Mouse (Mus musculus) heart, postnatal 0 days (tissue): Measurements from ENCODE around the gene Galnt9. TPM values are rescaled to one million over a fixed set of nuclear protein-coding genes. Genes with fewer than 3 reads are reported as not detected.

Experiments used
- ATAC-seq: fragments of 200-750 bp; cut with Nextera tagmentation; 2 replicates; pipeline ENCODE4 v1.8.0; 2017; ENCODE audit warnings: low read depth, moderate number of reproducible peaks, moderate library complexity; ENCODE audit not compliant: insufficient read depth
- DNase-seq: peaks from one replicate; pipeline ENCODE4 v3.0.0-alpha.2; 2016; ENCODE audit warnings: low spot score
- H3K27ac ChIP-seq: fragments of 300-500 bp; sonication (generic); 2 replicates; pipeline ENCODE4 v1.5.1; 2014; ENCODE audit warnings: low read depth, mild to moderate bottlenecking
- H3K27me3 ChIP-seq: fragments of 300-500 bp; sonication (generic); 2 replicates; pipeline ENCODE4 v1.6.1; 2014; ENCODE audit warnings: low read length, mixed read lengths; ENCODE audit not compliant: control insufficient read depth, insufficient read depth
- H3K36me3 ChIP-seq: fragments of 300-500 bp; sonication (generic); replicated peaks from 2 replicates; pipeline ENCODE4 v1.6.1; 2014; ENCODE audit warnings: low read length, mixed read lengths; ENCODE audit not compliant: control insufficient read depth, insufficient read depth
- H3K4me1 ChIP-seq: fragments of 300-500 bp; sonication (generic); 2 replicates; pipeline ENCODE4 v1.6.1; 2014; ENCODE audit warnings: antibody characterized with exemption; ENCODE audit not compliant: control insufficient read depth, insufficient read depth
- H3K4me2 ChIP-seq: fragments of 300-500 bp; sonication (generic); 2 replicates; pipeline ENCODE4 v1.6.1; 2014; ENCODE audit warnings: low read depth, mild to moderate bottlenecking, low read length, moderate library complexity
- H3K4me3 ChIP-seq: fragments of 300-500 bp; sonication (generic); 2 replicates; pipeline ENCODE4 v1.5.1; 2014; ENCODE audit warnings: low read depth, low read length
- H3K9ac ChIP-seq: fragments of 300-500 bp; sonication (generic); replicated peaks from 2 replicates; pipeline ENCODE4 v1.6.1; 2014; ENCODE audit warnings: low read depth, low read length, mixed read lengths
- H3K9me3 ChIP-seq: fragments of 300-500 bp; sonication (generic); replicated peaks from 2 replicates; pipeline ENCODE4 v1.6.1; 2016; ENCODE audit warnings: low read length; ENCODE audit not compliant: control insufficient read depth
- CTCF ChIP-seq: IDR thresholded peaks from 2 replicates; pipeline ENCODE4 v1.5.1; 2016; ENCODE audit warnings: antibody characterized with exemption, control low read depth, low read depth
- EP300 ChIP-seq: IDR thresholded peaks from 2 replicates; pipeline ENCODE4 v1.6.1; 2016; ENCODE audit warnings: antibody characterized with exemption, low read depth
- WGBS: fragments of 180-500 bp; shearing (Covaris S2); extraction: QIAGEN DNeasy Blood & Tissue Kit; methylation state at CpG from one replicate; pipeline ENCODE4 v1.1.7; 2014; 5-methylcytosine and 5-hydroxymethylcytosine counted together
- polyA plus RNA-seq: library from polyadenylated mRNA; unstranded; fragments of >200 nt; fragmentation: Nextera tagmentation; extraction: Ambion mirVana; gene quantifications from 2 replicates; pipeline ENCODE4 v1.2.1, GENCODE M21; 2015
- total RNA-seq: library from RNA; depleted of rRNA; stranded (reverse); fragments of >200 nt; gene quantifications from 2 replicates; pipeline ENCODE4 v1.2.3, GENCODE M21; 2014; ENCODE audit warnings: low replicate concordance

Gene Galnt9
- total and polyA plus RNA-seq, 2 experiments from 2014 or later, result not detected

DNA sequence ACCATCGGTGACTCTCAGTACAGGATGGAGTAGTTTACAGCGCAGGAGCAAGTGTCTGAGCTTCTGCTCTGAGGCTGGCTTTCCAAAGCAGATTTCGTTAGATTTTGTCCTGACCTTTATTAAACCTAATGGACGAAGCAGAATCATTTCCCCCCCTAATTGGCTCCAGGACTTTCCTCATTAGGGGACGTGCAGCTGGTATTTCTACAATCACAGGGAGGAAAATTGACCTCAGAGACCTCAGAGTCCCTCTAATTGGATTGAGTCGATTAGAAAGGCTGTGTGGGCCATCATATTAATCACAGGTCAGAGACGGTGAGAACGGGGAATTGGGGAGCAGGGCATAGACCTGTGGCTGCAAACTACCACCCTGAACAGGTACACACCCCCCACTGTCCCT is 64.8 kb downstream of the Galnt9 start:
- Histone ChIP-seq H3K36me3 (no peaks in the 10 kb centered on the region), H3K4me1 (no peaks in the 10 kb centered on the region), H3K4me2 (no peak overlapping the region), H3K27me3 (no peaks in the 10 kb centered on the region), H3K9me3 (no peaks in the 10 kb centered on the region), H3K27ac (no peak overlapping the region), H3K9ac (no peak overlapping the region), H3K4me3 (no peak overlapping the region)
- DNase-seq, result no peak
- WGBS, result 66% methylated on average over 8 of the region's 8 CpGs
- ATAC-seq, result no peak
- no peak for TF ChIP-seq CTCF
- TF ChIP-seq EP300, result no peak

- TF ChIP-seq CTCF (no peak), EP300 (no peak)
- Histone ChIP-seq H3K9me3 (no peaks in the 10 kb centered on the region), H3K4me1 (no peaks in the 10 kb centered on the region), H3K36me3 (no peaks in the 10 kb centered on the region), H3K27ac (no peak overlapping the region), H3K9ac (no peak overlapping the region), H3K27me3 (no peaks in the 10 kb centered on the region), H3K4me3 (no peak overlapping the region), H3K4me2 (no peak overlapping the region)
- DNase-seq, result no peak
- 76% methylated on average over 3 of the region's 3 CpGs for WGBS
- no peak for ATAC-seq
Measured at GRCm38 (mm10) chr5:110609425-110609824, 65.3 kb downstream of the Galnt9 start.

DNA sequence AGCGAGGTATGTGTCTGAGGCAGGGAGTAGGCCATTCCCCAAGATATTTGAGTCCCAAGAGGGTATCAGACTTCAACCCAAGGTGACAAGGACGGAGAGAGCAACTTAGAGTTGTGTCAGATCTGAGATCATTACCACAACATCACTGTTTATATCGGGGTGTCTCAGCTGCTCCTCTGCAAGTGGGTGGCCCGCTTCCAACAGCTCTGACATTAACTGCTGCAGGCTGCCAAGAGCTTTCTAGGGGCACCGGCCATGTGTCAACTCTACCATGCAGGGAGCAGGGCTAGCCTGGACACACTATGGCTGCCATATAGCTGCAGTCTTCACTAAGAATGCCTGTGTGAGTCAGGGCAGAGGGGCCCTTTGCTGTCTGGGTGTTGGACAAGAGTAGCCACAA is 65.7 kb downstream of the Galnt9 start:
- Histone ChIP-seq H3K9ac (no peak overlapping the region), H3K27ac (no peak overlapping the region), H3K4me3 (no peak overlapping the region), H3K9me3 (no peaks in the 10 kb centered on the region), H3K4me1 (no peaks in the 10 kb centered on the region), H3K4me2 (no peak overlapping the region), H3K27me3 (no peaks in the 10 kb centered on the region), H3K36me3 (no peaks in the 10 kb centered on the region)
- TF ChIP-seq CTCF (no peak), EP300 (no peak)
- no peak for DNase-seq
- 71% methylated on average over 5 of the region's 5 CpGs for WGBS
- ATAC-seq, result no peak

- Histone ChIP-seq H3K27me3 (no peaks in the 10 kb centered on the region), H3K4me2 (no peak overlapping the region), H3K4me3 (no peak overlapping the region), H3K36me3 (no peaks in the 10 kb centered on the region), H3K4me1 (no peaks in the 10 kb centered on the region), H3K9me3 (no peaks in the 10 kb centered on the region), H3K27ac (no peak overlapping the region), H3K9ac (no peak overlapping the region)
- DNase-seq (no peak), ATAC-seq (no peak)
- 73% methylated on average over 7 of the region's 7 CpGs for WGBS
- TF ChIP-seq EP300 (no peak), CTCF (no peak)
Measured at GRCm38 (mm10) chr5:110610484-110610883, 66.3 kb downstream of the Galnt9 start.

DNA sequence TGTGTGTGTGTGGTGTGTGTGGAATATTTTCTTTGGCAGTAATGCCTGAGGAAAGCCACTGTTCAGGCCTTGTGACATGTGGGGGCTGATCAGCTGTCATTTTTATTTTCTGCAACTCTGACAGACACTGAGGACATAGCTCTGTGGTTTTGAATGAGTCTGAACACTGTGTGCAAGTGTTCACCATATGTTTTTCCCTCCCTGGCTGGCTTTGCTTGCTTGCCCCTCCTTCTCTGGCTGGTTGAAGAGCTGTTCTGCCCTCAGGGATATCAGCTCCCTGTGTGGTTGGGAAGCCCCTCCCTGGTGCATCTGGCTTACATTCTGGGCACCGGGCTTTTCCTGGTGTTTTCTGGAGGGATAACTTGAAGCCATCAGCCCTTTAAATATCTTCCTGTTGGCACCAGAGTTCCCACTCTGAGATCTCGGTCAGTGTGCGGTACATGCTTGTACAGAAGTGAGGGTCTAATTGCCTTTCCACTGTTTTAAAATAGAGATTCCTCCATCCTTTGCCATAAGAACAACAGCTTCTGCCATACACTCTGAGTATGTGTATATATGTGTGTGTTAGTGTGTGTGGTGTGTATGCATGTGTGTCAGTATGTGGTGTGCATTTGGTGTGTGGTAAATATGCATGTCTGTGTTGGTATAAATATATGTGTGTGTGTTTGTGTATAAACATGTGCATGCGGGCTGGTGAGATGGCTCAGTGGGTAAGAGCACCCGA is 67.4 kb downstream of the Galnt9 start:
- Histone ChIP-seq H3K27me3 (no peaks in the 10 kb centered on the region), H3K4me1 (no peaks in the 10 kb centered on the region), H3K9ac (no peak overlapping the region), H3K36me3 (no peaks in the 10 kb centered on the region), H3K27ac (no peak overlapping the region), H3K4me2 (no peak overlapping the region), H3K4me3 (no peak overlapping the region), H3K9me3 (no peaks in the 10 kb centered on the region)
- 67% methylated on average over 5 of the region's 5 CpGs for WGBS
- DNase-seq, result no peak
- no peak for ATAC-seq
- no peak for TF ChIP-seq CTCF
- no peak for TF ChIP-seq EP300

DNA sequence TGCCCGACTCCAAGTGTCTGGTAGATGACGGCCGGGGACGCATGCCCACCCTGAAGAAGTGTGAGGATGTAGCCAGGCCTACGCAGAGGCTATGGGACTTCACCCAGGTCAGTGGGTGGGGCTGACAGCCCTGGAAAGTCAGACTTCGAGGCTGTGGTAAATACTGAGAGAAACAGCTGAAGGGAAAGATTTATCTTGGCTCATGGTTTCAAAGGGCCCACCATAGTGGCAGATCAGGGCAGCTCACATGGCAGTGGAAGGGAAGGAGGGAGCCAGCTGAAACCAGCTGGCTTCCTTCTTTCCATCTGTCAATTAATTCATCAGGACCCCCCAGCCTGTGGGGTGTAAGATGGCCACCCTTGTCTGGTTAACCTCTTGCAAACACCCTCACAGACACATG is 75.1 kb downstream of the Galnt9 start:
- no peaks in the 10 kb centered on the region for H3K9me3 ChIP-seq
- ATAC-seq, result no peak
- WGBS, result 85% methylated on average over 6 of the region's 6 CpGs
- H3K4me3 ChIP-seq, result no peak overlapping the region
- no peak for DNase-seq
- no peaks in the 10 kb centered on the region for H3K36me3 ChIP-seq
- H3K4me2 ChIP-seq, result no peak overlapping the region
- no peak overlapping the region for H3K9ac ChIP-seq
- H3K27ac ChIP-seq, result no peak overlapping the region
- H3K4me1 ChIP-seq, result no peaks in the 10 kb centered on the region
- TF ChIP-seq CTCF (no peak), EP300 (no peak)
- H3K27me3 ChIP-seq, result no peaks in the 10 kb centered on the region
